Mouse (Mus musculus) MEL-GATA-1-ER (cell line): ENCODE measurements around the gene Adam10.

ENCODE experiments used
- DNase-seq: peaks from one replicate; pipeline ENCODE4 v3.0.0-alpha.2; 2012; ENCODE audit warnings: low read depth; ENCODE audit errors: extremely low read depth

Adam10 gene

GRCm38 (mm10) chr9:70678682-70679131 is at the start of gene Adam10:
TSS of gene Adam10 (plus strand) at chr9:70678997.
- peak; percentile 91 for DNase-seq

GRCm38 (mm10) chr9:70629711-70630110 is 49.1 kb upstream of the Adam10 start:
- no peak for DNase-seq

- DNase-seq = no peak
Measured at GRCm38 (mm10) chr9:70631665-70632064, 47.1 kb upstream of the Adam10 start.

GRCm38 (mm10) chr9:70636748-70637147 is 42.0 kb upstream of the Adam10 start:
- no peak for DNase-seq

GRCm38 (mm10) chr9:70650260-70650659 is 28.5 kb upstream of the Adam10 start:
- no peak for DNase-seq

GRCm38 (mm10) chr9:70650994-70651393 is 27.8 kb upstream of the Adam10 start:
- no peak for DNase-seq

- DNase-seq = no peak
Measured at GRCm38 (mm10) chr9:70652221-70652620, 26.6 kb upstream of the Adam10 start.

GRCm38 (mm10) chr9:70653875-70654274 is 24.9 kb upstream of the Adam10 start:
- DNase-seq = no peak

GRCm38 (mm10) chr9:70654496-70654895 is 24.3 kb upstream of the Adam10 start:
- DNase-seq = no peak

GRCm38 (mm10) chr9:70655764-70656129 is 23.1 kb upstream of the Adam10 start:
- DNase-seq = no peak

- DNase-seq = peak; percentile 84
Measured at GRCm38 (mm10) chr9:70656130-70657007, 22.4 kb upstream of the Adam10 start, which contains the start of gene Gm10642. TSS of gene Gm10642 (plus strand) at chr9:70656251.

- DNase-seq = peak; percentile 75
Measured at GRCm38 (mm10) chr9:70657013-70657967, 21.5 kb upstream of the Adam10 start, which contains the start of gene Mindy2. TSS of gene Mindy2 (minus strand) at chr9:70657174.

GRCm38 (mm10) chr9:70658266-70658665 is 20.5 kb upstream of the Adam10 start:
- DNase-seq = no peak

- DNase-seq = no peak
Measured at GRCm38 (mm10) chr9:70664847-70665246, 13.9 kb upstream of the Adam10 start.

GRCm38 (mm10) chr9:70665372-70666145 is 13.2 kb upstream of the Adam10 start:
- DNase-seq = no peak

GRCm38 (mm10) chr9:70666811-70667210 is 12.0 kb upstream of the Adam10 start:
- DNase-seq = no peak

GRCm38 (mm10) chr9:70668048-70668447 is 10.7 kb upstream of the Adam10 start:
- no peak for DNase-seq

- no peak for DNase-seq
Measured at GRCm38 (mm10) chr9:70669197-70669596, 9.6 kb upstream of the Adam10 start.

GRCm38 (mm10) chr9:70670381-70670780 is 8.4 kb upstream of the Adam10 start:
- DNase-seq = no peak

GRCm38 (mm10) chr9:70671278-70671677 is 7.5 kb upstream of the Adam10 start:
- DNase-seq = no peak
